Mouse (Mus musculus) liver, adult 2 months (tissue): ENCODE data around the gene Mark3. TPM values are rescaled to one million over a fixed set of nuclear protein-coding genes. Genes with fewer than 3 reads are reported as not detected.
"Not testable (repeated sequence)": the region's sequence is repeated elsewhere in the genome, so short reads cannot be mapped to it uniquely, and the experiment has no call there.

Experiments used
- DNase-seq: peaks from one replicate; pipeline ENCODE4 v3.0.0-alpha.2; 2011; ENCODE audit warnings: low read depth, low spot score; ENCODE audit errors: extremely low read depth
- H3K27ac ChIP-seq: fragments of 200-500 bp; replicated peaks from 2 replicates; pipeline ENCODE4 v1.5.1; 2012; ENCODE audit warnings: low read depth, mild to moderate bottlenecking, control low read depth, inconsistent platforms, low read length; ENCODE audit not compliant: insufficient read depth
- H3K27me3 ChIP-seq: fragments of 200-500 bp; 2 replicates; pipeline ENCODE4 v1.6.1; 2012; ENCODE audit warnings: mild to moderate bottlenecking, moderate library complexity, low read length, inconsistent platforms; ENCODE audit not compliant: control insufficient read depth, insufficient read depth
- H3K36me3 ChIP-seq: fragments of 200-500 bp; 2 replicates; pipeline ENCODE4 v1.6.1; 2012; ENCODE audit warnings: low read length, inconsistent platforms; ENCODE audit not compliant: control insufficient read depth, insufficient read depth
- H3K4me1 ChIP-seq: fragments of 200-500 bp; 2 replicates; pipeline ENCODE4 v1.6.1; 2011; ENCODE audit warnings: low read length; ENCODE audit not compliant: control insufficient read depth, insufficient read depth
- H3K4me3 ChIP-seq: fragments of 200-500 bp; 2 replicates; pipeline ENCODE4 v1.5.1; 2011; ENCODE audit warnings: low read depth, mild to moderate bottlenecking, control low read depth, low read length, moderate library complexity; ENCODE audit not compliant: insufficient read depth
- H3K79me2 ChIP-seq: fragments of 200-500 bp; 2 replicates; pipeline ENCODE4 v1.6.1; 2012; ENCODE audit warnings: inconsistent platforms, mild to moderate bottlenecking, low read length, moderate library complexity; ENCODE audit not compliant: control insufficient read depth, insufficient read depth
- H3K9ac ChIP-seq: fragments of 200-500 bp; 2 replicates; pipeline ENCODE4 v1.6.1; 2012; ENCODE audit warnings: low read depth, mild to moderate bottlenecking, control low read depth, inconsistent platforms, low read length
- CTCF ChIP-seq: fragments of 200-500 bp; IDR thresholded peaks from 2 replicates; pipeline ENCODE4 v1.5.1; 2011; ENCODE audit warnings: low read depth, low read length, control low read depth
- POLR2A ChIP-seq: fragments of 200-500 bp; IDR thresholded peaks from 2 replicates; pipeline ENCODE4 v1.6.1; 2011; ENCODE audit warnings: low read length, control low read depth; ENCODE audit not compliant: insufficient read depth; ENCODE audit errors: extremely low read depth
- WGBS: fragments of 180-500 bp; shearing (Covaris S2); methylation state at CpG from one replicate; pipeline ENCODE4 v1.1.7; 2018; 5-methylcytosine and 5-hydroxymethylcytosine counted together
- polyA plus RNA-seq: library from polyadenylated mRNA; depleted of rRNA; stranded (reverse); fragments of >200 nt; gene quantifications from 2 replicates; pipeline ENCODE4 v1.2.3, GENCODE M21; 2012
- total RNA-seq: library from RNA; depleted of rRNA; stranded (reverse); fragments of >200 nt; gene quantifications from 2 replicates; pipeline ENCODE4 v1.2.3, GENCODE M21; 2014

The Mark3 gene
- total and polyA plus RNA-seq, 2 experiments, result 15.9 to 30.9 TPM

- Histone ChIP-seq H3K27ac (peak overlapping the region; percentile 87), H3K4me3 (peak overlapping the region; percentile 90), H3K36me3 (peaks cover 48% of the 10 kb centered on the region), H3K27me3 (no peaks in the 10 kb centered on the region), H3K79me2 (peaks cover 13% of the 10 kb centered on the region; the same call in 1 of the 2 replicates), H3K4me1 (peaks cover 28% of the 10 kb centered on the region), H3K9ac (peak overlapping the region; percentile 94)
- TF ChIP-seq POLR2A, result no peak
- no peak for TF ChIP-seq CTCF
- DNase-seq, result no peak
- 2% methylated on average over 18 of the region's 18 CpGs for WGBS
Observed at GRCm38 (mm10) chr12:111539041-111539345, 35.3 kb upstream of the Mark3 start.

GRCm38 (mm10) chr12:111547070-111547469 is 27.3 kb upstream of the Mark3 start:
- TF ChIP-seq CTCF, result no peak
- no peak for TF ChIP-seq POLR2A
- H3K36me3 ChIP-seq, result peaks cover 46% of the 10 kb centered on the region

GRCm38 (mm10) chr12:111548555-111549289 is 25.6 kb upstream of the Mark3 start:
- 62% methylated on average over 2 of the region's 2 CpGs for WGBS
- no peaks in the 10 kb centered on the region for H3K4me1 ChIP-seq
- H3K27me3 ChIP-seq, result no peaks in the 10 kb centered on the region
- peaks cover 29% of the 10 kb centered on the region for H3K36me3 ChIP-seq
- no peak overlapping the region for H3K4me3 ChIP-seq
- H3K9ac ChIP-seq, result no peak overlapping the region
- H3K27ac ChIP-seq, result no peak overlapping the region
- TF ChIP-seq CTCF, result no peak
- TF ChIP-seq POLR2A, result no peak
- no peak for DNase-seq
- no peaks in the 10 kb centered on the region for H3K79me2 ChIP-seq

More at GRCm38 (mm10) chr12:111547070-111547469, 27.3 kb upstream of the Mark3 start:
- no peaks in the 10 kb centered on the region; the same call in 1 of the 2 replicates for H3K79me2 ChIP-seq
- no peak overlapping the region for H3K27ac ChIP-seq
- no peak overlapping the region for H3K9ac ChIP-seq
- no peaks in the 10 kb centered on the region for H3K27me3 ChIP-seq
- 85% methylated on average over 3 of the region's 3 CpGs for WGBS
- H3K4me3 ChIP-seq, result no peak overlapping the region
- DNase-seq, result no peak
- no peaks in the 10 kb centered on the region for H3K4me1 ChIP-seq

DNA sequence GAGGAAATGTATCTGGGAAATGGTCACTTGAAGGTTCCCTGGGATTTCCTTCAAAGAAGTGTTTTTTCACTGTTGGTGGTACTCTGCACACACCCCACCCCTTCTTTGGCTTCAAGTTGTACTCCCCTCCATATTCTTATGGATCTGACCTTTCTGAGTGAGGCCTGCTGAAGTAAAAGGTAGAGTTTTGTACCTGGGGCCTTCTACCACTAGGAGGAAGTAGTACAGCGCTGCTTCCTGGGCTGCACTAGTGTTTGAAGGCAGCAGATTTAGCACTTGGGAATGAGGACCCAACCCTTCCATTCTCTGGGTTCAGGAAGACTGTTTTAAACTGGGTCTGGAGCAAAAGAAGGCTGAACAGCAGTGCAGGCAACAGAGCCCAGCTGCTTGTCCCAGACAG is 23.6 kb upstream of the Mark3 start:
- 69% methylated on average over 1 of the region's 1 CpGs for WGBS
- no peaks in the 10 kb centered on the region for H3K27me3 ChIP-seq
- H3K4me3 ChIP-seq, result no peak overlapping the region
- no peak overlapping the region for H3K27ac ChIP-seq
- no peak overlapping the region for H3K9ac ChIP-seq
- no peak for DNase-seq
- no peaks in the 10 kb centered on the region for H3K79me2 ChIP-seq
- H3K4me1 ChIP-seq, result no peaks in the 10 kb centered on the region
- TF ChIP-seq POLR2A, result no peak
- TF ChIP-seq CTCF, result no peak
- H3K36me3 ChIP-seq, result peaks cover 15% of the 10 kb centered on the region

- peaks cover 3% of the 10 kb centered on the region for H3K36me3 ChIP-seq
- no peaks in the 10 kb centered on the region for H3K79me2 ChIP-seq
- no peaks in the 10 kb centered on the region for H3K27me3 ChIP-seq
- H3K9ac ChIP-seq, result no peak overlapping the region
- H3K4me3 ChIP-seq, result no peak overlapping the region
- TF ChIP-seq POLR2A (no peak), CTCF (no peak)
- 86% methylated on average over 8 of the region's 8 CpGs for WGBS
- no peaks in the 10 kb centered on the region for H3K4me1 ChIP-seq
- no peak overlapping the region for H3K27ac ChIP-seq
- DNase-seq, result no peak
Observed at GRCm38 (mm10) chr12:111552342-111552741, 22.0 kb upstream of the Mark3 start.

DNA sequence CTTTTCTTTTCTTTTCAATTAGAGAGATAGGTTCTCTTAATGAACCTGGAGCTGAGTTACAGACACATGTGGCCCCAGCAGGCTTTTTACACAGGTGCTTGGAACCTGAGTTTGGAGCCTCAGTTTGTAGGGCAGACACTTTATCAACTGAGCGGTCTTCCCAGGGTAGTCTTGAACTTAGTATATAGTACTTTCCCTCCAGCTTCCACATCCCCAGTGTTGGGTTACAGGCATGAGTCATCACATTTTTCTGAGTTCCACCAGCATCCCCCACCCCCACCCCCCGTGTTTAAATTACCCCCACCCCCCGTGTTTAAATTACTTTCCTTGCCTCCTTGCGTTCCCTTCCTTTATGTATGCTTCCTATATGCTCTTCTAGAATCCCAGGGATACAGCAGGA is 19.0 kb upstream of the Mark3 start:
- H3K27ac ChIP-seq, result no peak overlapping the region
- TF ChIP-seq CTCF, result no peak
- no peak for TF ChIP-seq POLR2A
- WGBS, result 74% methylated on average over 4 of the region's 4 CpGs
- H3K79me2 ChIP-seq, result no peaks in the 10 kb centered on the region
- no peak overlapping the region for H3K9ac ChIP-seq
- no peak overlapping the region for H3K4me3 ChIP-seq
- no peaks in the 10 kb centered on the region for H3K27me3 ChIP-seq
- no peak for DNase-seq
- H3K36me3 ChIP-seq, result no peaks in the 10 kb centered on the region
- H3K4me1 ChIP-seq, result no peaks in the 10 kb centered on the region

- not testable (repeated sequence) for H3K27me3 ChIP-seq, H3K36me3 ChIP-seq, H3K9ac ChIP-seq, H3K4me1 ChIP-seq, H3K27ac ChIP-seq, H3K4me3 ChIP-seq, DNase-seq, H3K79me2 ChIP-seq
- 80% methylated on average over 5 of the region's 5 CpGs for WGBS
Observed at GRCm38 (mm10) chr12:111555893-111556292, 18.4 kb upstream of the Mark3 start.
